Mouse (Mus musculus) forebrain, embryonic 12.5 days (tissue): ENCODE data around the gene BC034090. TPM values are rescaled to one million over a fixed set of nuclear protein-coding genes. Genes with fewer than 3 reads are reported as not detected.

Experiments used
- ATAC-seq: fragments of 200-750 bp; cut with Nextera tagmentation; 2 replicates; pipeline ENCODE4 v1.8.0; 2017; ENCODE audit warnings: moderate TSS enrichment; ENCODE audit not compliant: low FRiP score
- H3K27ac ChIP-seq: fragments of 300-500 bp; sonication (generic); 2 replicates; pipeline ENCODE4 v1.5.1; 2016; ENCODE audit warnings: mild to moderate bottlenecking
- H3K27me3 ChIP-seq: fragments of 300-500 bp; sonication (generic); 2 replicates; pipeline ENCODE4 v1.6.1; 2016; ENCODE audit warnings: mild to moderate bottlenecking
- H3K36me3 ChIP-seq: fragments of 300-500 bp; sonication (generic); replicated peaks from 2 replicates; pipeline ENCODE4 v1.6.1; 2016; ENCODE audit warnings: mild to moderate bottlenecking
- H3K4me1 ChIP-seq: fragments of 300-500 bp; sonication (generic); 2 replicates; pipeline ENCODE4 v1.6.1; 2016
- H3K4me2 ChIP-seq: fragments of 300-500 bp; sonication (generic); 2 replicates; pipeline ENCODE4 v1.6.1; 2016; ENCODE audit warnings: mild to moderate bottlenecking, moderate library complexity
- H3K4me3 ChIP-seq: fragments of 300-500 bp; sonication (generic); replicated peaks from 2 replicates; pipeline ENCODE4 v1.5.1; 2016; ENCODE audit warnings: mild to moderate bottlenecking
- H3K9ac ChIP-seq: fragments of 300-500 bp; sonication (generic); 2 replicates; pipeline ENCODE4 v1.6.1; 2016; ENCODE audit warnings: mild to moderate bottlenecking
- H3K9me3 ChIP-seq: fragments of 300-500 bp; sonication (generic); 2 replicates; pipeline ENCODE4 v1.6.1; 2016
- WGBS: fragments of 180-500 bp; shearing (Covaris S2); methylation state at CpG from one replicate; pipeline ENCODE4 v1.1.7; 2016; 5-methylcytosine and 5-hydroxymethylcytosine counted together
- polyA plus RNA-seq: library from polyadenylated mRNA; unstranded; fragments of >200 nt; fragmentation: Nextera tagmentation; extraction: Ambion mirVana; gene quantifications from 2 replicates; pipeline ENCODE4 v1.2.1, GENCODE M21; 2016

The BC034090 gene
- polyA plus RNA-seq, 1 experiment from 2014 or later, result 4.5 TPM

GRCm38 (mm10) chr1:155239962-155240717 lies 4.1 kb downstream of the BC034090 start:
- Histone ChIP-seq H3K4me2 (no peak overlapping the region), H3K4me1 (peaks cover 50% of the 10 kb centered on the region), H3K27me3 (peaks cover 27% of the 10 kb centered on the region), H3K9me3 (no peaks in the 10 kb centered on the region), H3K4me3 (no peak overlapping the region), H3K36me3 (0 out of 2 replicates have a peak, but pooled peaks cover 2% of the 10 kb centered on the region), H3K27ac (0 out of 2 replicates have a peak overlapping the region, but pooled peaks have one; percentile 8), H3K9ac (no peak overlapping the region)
- ATAC-seq, result no peak
- 85% methylated on average over 6 of the region's 6 CpGs for WGBS

GRCm38 (mm10) chr1:155239169-155239568 lies 5.1 kb downstream of the BC034090 start:
- Histone ChIP-seq H3K4me1 (peaks cover 48% of the 10 kb centered on the region), H3K36me3 (0 out of 2 replicates have a peak, but pooled peaks cover 2% of the 10 kb centered on the region), H3K27ac (peak overlapping the region; percentile 61; the same call in 1 of the 2 replicates), H3K9me3 (no peaks in the 10 kb centered on the region), H3K9ac (no peak overlapping the region), H3K4me3 (no peak overlapping the region), H3K4me2 (no peak overlapping the region), H3K27me3 (peaks cover 17% of the 10 kb centered on the region)
- 52% methylated on average over 4 of the region's 4 CpGs for WGBS
- no peak for ATAC-seq

- H3K27me3 ChIP-seq, result peaks cover 10% of the 10 kb centered on the region; the same call in 1 of the 2 replicates
- ATAC-seq, result no peak
- 90% methylated on average over 5 of the region's 5 CpGs for WGBS
- H3K9ac ChIP-seq, result no peak overlapping the region
- no peak overlapping the region for H3K4me3 ChIP-seq
- no peak overlapping the region for H3K27ac ChIP-seq
- peaks cover 53% of the 10 kb centered on the region for H3K4me1 ChIP-seq
- H3K9me3 ChIP-seq, result no peaks in the 10 kb centered on the region
- H3K36me3 ChIP-seq, result 0 out of 2 replicates have a peak, but pooled peaks cover 2% of the 10 kb centered on the region
- no peak overlapping the region for H3K4me2 ChIP-seq
Measured at GRCm38 (mm10) chr1:155238126-155238525, 6.1 kb downstream of the BC034090 start.

- Histone ChIP-seq H3K27ac (peak overlapping the region; percentile 42; the same call in 1 of the 2 replicates), H3K4me3 (no peak overlapping the region), H3K36me3 (0 out of 2 replicates have a peak, but pooled peaks cover 2% of the 10 kb centered on the region), H3K9me3 (no peaks in the 10 kb centered on the region), H3K27me3 (peaks cover 5% of the 10 kb centered on the region; the same call in 1 of the 2 replicates), H3K4me2 (no peak overlapping the region), H3K4me1 (peaks cover 60% of the 10 kb centered on the region), H3K9ac (no peak overlapping the region)
- no peak for ATAC-seq
- 69% methylated on average over 11 of the region's 11 CpGs for WGBS
Measured at GRCm38 (mm10) chr1:155237390-155237789, 6.9 kb downstream of the BC034090 start.

GRCm38 (mm10) chr1:155236306-155237024 lies 7.8 kb downstream of the BC034090 start:
- Histone ChIP-seq H3K4me3 (no peak overlapping the region), H3K27me3 (no peaks in the 10 kb centered on the region), H3K4me1 (peaks cover 68% of the 10 kb centered on the region), H3K9ac (no peak overlapping the region; the same call in 1 of the 2 replicates), H3K27ac (peak overlapping the region; percentile 11; the same call in 1 of the 2 replicates), H3K36me3 (no peaks in the 10 kb centered on the region), H3K4me2 (no peak overlapping the region), H3K9me3 (no peaks in the 10 kb centered on the region)
- ATAC-seq, result no peak
- 46% methylated on average over 13 of the region's 13 CpGs for WGBS

- no peak for ATAC-seq
- peaks cover 74% of the 10 kb centered on the region for H3K4me1 ChIP-seq
- H3K27ac ChIP-seq, result no peak overlapping the region
- H3K36me3 ChIP-seq, result no peaks in the 10 kb centered on the region
- WGBS, result 34% methylated on average over 2 of the region's 2 CpGs
- no peak overlapping the region for H3K4me3 ChIP-seq
- H3K27me3 ChIP-seq, result no peaks in the 10 kb centered on the region
- H3K4me2 ChIP-seq, result no peak overlapping the region
- no peaks in the 10 kb centered on the region for H3K9me3 ChIP-seq
- no peak overlapping the region for H3K9ac ChIP-seq
Measured at GRCm38 (mm10) chr1:155235641-155236040, 8.6 kb downstream of the BC034090 start.

- H3K36me3 ChIP-seq, result no peaks in the 10 kb centered on the region
- no peaks in the 10 kb centered on the region for H3K27me3 ChIP-seq
- peak overlapping the region; percentile 34; the same call in 1 of the 2 replicates for H3K9ac ChIP-seq
- WGBS, result 16% methylated on average over 14 of the region's 14 CpGs
- no peaks in the 10 kb centered on the region for H3K9me3 ChIP-seq
- H3K4me1 ChIP-seq, result peaks cover 81% of the 10 kb centered on the region
- peak; percentile 54; the same call in 1 of the 2 replicates for ATAC-seq
- peak overlapping the region; percentile 94 for H3K27ac ChIP-seq
- no peak overlapping the region; the same call in 1 of the 2 replicates for H3K4me2 ChIP-seq
- no peak overlapping the region for H3K4me3 ChIP-seq
Measured at GRCm38 (mm10) chr1:155233931-155234607, 10.2 kb downstream of the BC034090 start.

- no peak for ATAC-seq
- Histone ChIP-seq H3K27me3 (no peaks in the 10 kb centered on the region), H3K36me3 (no peaks in the 10 kb centered on the region), H3K27ac (peak overlapping the region; percentile 94), H3K4me1 (peaks cover 84% of the 10 kb centered on the region), H3K9ac (peak overlapping the region; percentile 34; the same call in 1 of the 2 replicates), H3K4me3 (no peak overlapping the region), H3K9me3 (no peaks in the 10 kb centered on the region), H3K4me2 (no peak overlapping the region)
- 87% methylated on average over 9 of the region's 9 CpGs for WGBS
Measured at GRCm38 (mm10) chr1:155233378-155233777, 10.9 kb downstream of the BC034090 start.

GRCm38 (mm10) chr1:155232786-155233185 lies 11.5 kb downstream of the BC034090 start:
- Histone ChIP-seq H3K4me2 (no peak overlapping the region), H3K27ac (peak overlapping the region; percentile 94), H3K9ac (peak overlapping the region; percentile 7; the same call in 1 of the 2 replicates), H3K36me3 (no peaks in the 10 kb centered on the region), H3K4me3 (no peak overlapping the region), H3K4me1 (peaks cover 89% of the 10 kb centered on the region), H3K27me3 (no peaks in the 10 kb centered on the region), H3K9me3 (no peaks in the 10 kb centered on the region)
- 68% methylated on average over 6 of the region's 6 CpGs for WGBS
- ATAC-seq, result no peak

- peaks cover 88% of the 10 kb centered on the region for H3K4me1 ChIP-seq
- H3K9me3 ChIP-seq, result no peaks in the 10 kb centered on the region
- no peak overlapping the region for H3K4me2 ChIP-seq
- 47% methylated on average over 12 of the region's 12 CpGs for WGBS
- H3K4me3 ChIP-seq, result no peak overlapping the region
- peak overlapping the region; percentile 94 for H3K27ac ChIP-seq
- H3K27me3 ChIP-seq, result no peaks in the 10 kb centered on the region
- H3K9ac ChIP-seq, result peak overlapping the region; percentile 7; the same call in 1 of the 2 replicates
- no peak for ATAC-seq
- no peaks in the 10 kb centered on the region for H3K36me3 ChIP-seq
Measured at GRCm38 (mm10) chr1:155232385-155232784, 11.9 kb downstream of the BC034090 start.

- Histone ChIP-seq H3K4me1 (peaks cover 63% of the 10 kb centered on the region), H3K9me3 (no peaks in the 10 kb centered on the region), H3K27me3 (no peaks in the 10 kb centered on the region), H3K27ac (peak overlapping the region; percentile 81), H3K4me3 (no peak overlapping the region), H3K36me3 (no peaks in the 10 kb centered on the region), H3K9ac (peak overlapping the region; percentile 38; the same call in 1 of the 2 replicates), H3K4me2 (no peak overlapping the region)
- WGBS, result 26% methylated on average over 14 of the region's 14 CpGs
- peak; percentile 42 for ATAC-seq
Measured at GRCm38 (mm10) chr1:155229464-155230411, 14.5 kb downstream of the BC034090 start.
